Mouse (Mus musculus) heart, postnatal 0 days (tissue): ENCODE measurements around the gene Gm10130. TPM values are rescaled to one million over a fixed set of nuclear protein-coding genes. Genes with fewer than 3 reads are reported as not detected.
"Not testable (repeated sequence)": the region's sequence is repeated elsewhere in the genome, so short reads cannot be mapped to it uniquely, and the experiment has no call there.

ENCODE experiments used
- ATAC-seq: fragments of 200-750 bp; cut with Nextera tagmentation; 2 replicates; pipeline ENCODE4 v1.8.0; 2017; ENCODE audit warnings: low read depth, moderate number of reproducible peaks, moderate library complexity; ENCODE audit not compliant: insufficient read depth
- DNase-seq: peaks from one replicate; pipeline ENCODE4 v3.0.0-alpha.2; 2016; ENCODE audit warnings: low spot score
- H3K27ac ChIP-seq: fragments of 300-500 bp; sonication (generic); 2 replicates; pipeline ENCODE4 v1.5.1; 2014; ENCODE audit warnings: low read depth, mild to moderate bottlenecking
- H3K27me3 ChIP-seq: fragments of 300-500 bp; sonication (generic); 2 replicates; pipeline ENCODE4 v1.6.1; 2014; ENCODE audit warnings: low read length, mixed read lengths; ENCODE audit not compliant: control insufficient read depth, insufficient read depth
- H3K36me3 ChIP-seq: fragments of 300-500 bp; sonication (generic); replicated peaks from 2 replicates; pipeline ENCODE4 v1.6.1; 2014; ENCODE audit warnings: low read length, mixed read lengths; ENCODE audit not compliant: control insufficient read depth, insufficient read depth
- H3K4me1 ChIP-seq: fragments of 300-500 bp; sonication (generic); 2 replicates; pipeline ENCODE4 v1.6.1; 2014; ENCODE audit warnings: antibody characterized with exemption; ENCODE audit not compliant: control insufficient read depth, insufficient read depth
- H3K4me2 ChIP-seq: fragments of 300-500 bp; sonication (generic); 2 replicates; pipeline ENCODE4 v1.6.1; 2014; ENCODE audit warnings: low read depth, mild to moderate bottlenecking, low read length, moderate library complexity
- H3K4me3 ChIP-seq: fragments of 300-500 bp; sonication (generic); 2 replicates; pipeline ENCODE4 v1.5.1; 2014; ENCODE audit warnings: low read depth, low read length
- H3K9ac ChIP-seq: fragments of 300-500 bp; sonication (generic); replicated peaks from 2 replicates; pipeline ENCODE4 v1.6.1; 2014; ENCODE audit warnings: low read depth, low read length, mixed read lengths
- H3K9me3 ChIP-seq: fragments of 300-500 bp; sonication (generic); replicated peaks from 2 replicates; pipeline ENCODE4 v1.6.1; 2016; ENCODE audit warnings: low read length; ENCODE audit not compliant: control insufficient read depth
- CTCF ChIP-seq: IDR thresholded peaks from 2 replicates; pipeline ENCODE4 v1.5.1; 2016; ENCODE audit warnings: antibody characterized with exemption, control low read depth, low read depth
- EP300 ChIP-seq: IDR thresholded peaks from 2 replicates; pipeline ENCODE4 v1.6.1; 2016; ENCODE audit warnings: antibody characterized with exemption, low read depth
- WGBS: fragments of 180-500 bp; shearing (Covaris S2); extraction: QIAGEN DNeasy Blood & Tissue Kit; methylation state at CpG from one replicate; pipeline ENCODE4 v1.1.7; 2014; 5-methylcytosine and 5-hydroxymethylcytosine counted together
- polyA plus RNA-seq: library from polyadenylated mRNA; unstranded; fragments of >200 nt; fragmentation: Nextera tagmentation; extraction: Ambion mirVana; gene quantifications from 2 replicates; pipeline ENCODE4 v1.2.1, GENCODE M21; 2015
- total RNA-seq: library from RNA; depleted of rRNA; stranded (reverse); fragments of >200 nt; gene quantifications from 2 replicates; pipeline ENCODE4 v1.2.3, GENCODE M21; 2014; ENCODE audit warnings: low replicate concordance; rRNA removed

Gm10130 gene
- total RNA-seq, result not detected in 2 replicates
- 0.67 and 1.2 TPM in 2 replicates for polyA plus RNA-seq

DNA sequence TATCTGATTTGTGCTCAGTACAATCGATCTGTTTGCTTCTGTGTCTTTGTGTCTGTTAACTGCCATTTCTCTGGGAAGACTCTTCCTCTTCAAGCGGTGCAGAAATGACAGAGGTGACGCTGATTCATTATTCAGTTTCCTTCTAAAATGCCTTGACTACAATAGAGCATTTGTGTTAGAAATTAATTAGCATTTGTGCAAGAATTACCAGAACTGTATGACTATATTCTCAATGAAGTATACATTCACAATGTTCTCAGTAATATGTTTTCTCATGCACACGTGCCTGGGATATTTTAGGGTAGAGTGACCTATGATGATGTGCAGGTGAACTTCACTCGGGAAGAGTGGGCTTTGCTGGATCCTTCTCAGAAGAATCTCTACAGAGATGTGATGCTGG, at the start of gene Gm10130:
Gene Gm10130 (plus strand): TSS at position 301 of the 400 bp plus-strand sequence.
- Histone ChIP-seq H3K9me3 (peaks cover 38% of the 10 kb centered on the region), H3K27ac (no peak within 1 kb of the TSS), H3K4me1 (no peaks in the 10 kb centered on the region), H3K9ac (no peak within 1 kb of the TSS), H3K36me3 (peaks cover 30% of the 10 kb centered on the region), H3K4me3 (no peak within 1 kb of the TSS), H3K4me2 (no peak within 1 kb of the TSS), H3K27me3 (no peaks in the 10 kb centered on the region)
- no peak for TF ChIP-seq CTCF
- no peak for TF ChIP-seq EP300
- ATAC-seq, result no peak
- WGBS, result 91% methylated on average over 5 of the region's 5 CpGs
- no peak for DNase-seq

DNA sequence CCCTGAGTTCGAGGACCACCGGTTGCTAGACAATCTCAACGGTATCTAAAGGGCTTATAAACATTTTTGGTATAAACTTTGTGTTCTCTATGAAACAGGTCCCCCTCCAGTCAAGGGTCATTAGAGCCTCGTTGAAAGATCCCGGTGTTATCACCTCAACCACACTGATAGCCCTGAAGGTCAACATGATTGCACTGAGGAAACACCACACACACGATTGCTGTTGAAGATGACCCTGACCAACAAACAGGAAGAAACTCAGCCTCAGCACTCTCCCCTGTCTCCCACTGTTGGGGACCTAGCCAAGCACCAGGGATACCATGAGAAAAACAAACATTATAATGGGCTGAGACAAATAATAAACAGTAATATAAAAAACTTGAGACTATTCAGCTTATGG, 29.8 kb upstream of the Gm10130 start:
- 66% methylated on average over 6 of the region's 6 CpGs for WGBS
- H3K9ac ChIP-seq, result no peak overlapping the region
- H3K27ac ChIP-seq, result no peak overlapping the region
- TF ChIP-seq EP300, result no peak
- TF ChIP-seq CTCF, result no peak
- no peaks in the 10 kb centered on the region for H3K4me1 ChIP-seq
- ATAC-seq, result no peak
- H3K27me3 ChIP-seq, result no peaks in the 10 kb centered on the region
- DNase-seq, result no peak
- H3K4me3 ChIP-seq, result no peak overlapping the region
- H3K4me2 ChIP-seq, result no peak overlapping the region
- no peaks in the 10 kb centered on the region for H3K9me3 ChIP-seq
- H3K36me3 ChIP-seq, result no peaks in the 10 kb centered on the region

DNA sequence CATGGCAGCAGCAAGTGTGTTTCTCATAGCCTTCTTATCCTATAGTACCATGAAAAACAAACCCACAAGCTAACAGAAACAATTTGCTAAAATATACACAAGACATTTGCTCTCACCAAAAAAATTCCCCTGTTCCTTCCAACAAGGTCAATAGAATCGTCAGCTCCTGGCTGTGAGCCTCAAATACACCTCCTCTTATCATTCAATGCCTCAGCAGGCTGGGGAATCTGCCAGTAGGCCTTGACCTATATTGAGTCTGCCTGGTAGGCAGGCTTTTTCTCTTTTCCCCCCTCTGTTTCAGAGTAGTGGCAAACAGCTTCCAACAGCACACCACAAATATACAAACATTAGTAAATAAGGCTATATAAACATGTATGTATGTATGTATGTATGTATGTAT, 24.4 kb upstream of the Gm10130 start:
- Histone ChIP-seq H3K4me1 (no peaks in the 10 kb centered on the region), H3K9me3 (no peaks in the 10 kb centered on the region), H3K9ac (no peak overlapping the region), H3K36me3 (no peaks in the 10 kb centered on the region), H3K27me3 (no peaks in the 10 kb centered on the region), H3K4me2 (no peak overlapping the region), H3K27ac (no peak overlapping the region), H3K4me3 (no peak overlapping the region)
- ATAC-seq, result no peak
- no peak for DNase-seq
- no peak for TF ChIP-seq CTCF
- TF ChIP-seq EP300, result no peak
- 0% methylated on average over 1 of the region's 1 CpGs for WGBS

DNA sequence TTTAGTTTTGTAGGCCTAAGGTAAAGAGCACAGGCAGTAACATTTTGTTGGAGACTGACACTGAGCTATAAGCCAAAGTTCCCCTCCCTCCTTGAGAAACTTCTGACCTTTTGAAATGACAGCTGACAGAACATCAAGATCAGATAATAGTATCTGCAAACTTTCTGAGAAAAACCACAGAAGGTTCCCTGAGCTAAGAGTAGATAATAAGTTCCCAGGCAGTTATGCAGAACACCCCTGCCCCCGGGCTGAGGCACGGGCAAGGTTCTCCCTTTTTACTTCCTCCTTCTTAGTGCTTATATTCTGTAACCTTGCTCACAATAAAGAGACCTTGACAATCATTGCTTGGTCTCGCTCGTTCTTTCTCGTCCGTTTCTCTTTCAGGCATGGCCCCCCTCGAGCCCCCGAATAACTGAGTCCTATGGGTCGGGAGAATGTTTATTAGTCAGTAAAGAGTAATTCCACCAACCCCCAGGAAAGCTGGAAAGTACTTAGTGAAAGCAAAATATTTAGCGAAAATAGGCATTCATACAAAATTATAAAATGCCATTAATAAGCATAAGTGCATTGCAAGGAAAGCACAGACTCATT, 16.2 kb upstream of the Gm10130 start:
- ATAC-seq, result no peak
- H3K27ac ChIP-seq, result no peak overlapping the region
- no peaks in the 10 kb centered on the region for H3K4me1 ChIP-seq
- no peak overlapping the region for H3K4me3 ChIP-seq
- H3K36me3 ChIP-seq, result no peaks in the 10 kb centered on the region
- no peak overlapping the region for H3K4me2 ChIP-seq
- DNase-seq, result no peak
- 77% methylated on average over 10 of the region's 10 CpGs for WGBS
- H3K27me3 ChIP-seq, result no peaks in the 10 kb centered on the region
- no peak overlapping the region for H3K9ac ChIP-seq
- no peaks in the 10 kb centered on the region for H3K9me3 ChIP-seq
- TF ChIP-seq EP300, result no peak
- TF ChIP-seq CTCF, result no peak

DNA sequence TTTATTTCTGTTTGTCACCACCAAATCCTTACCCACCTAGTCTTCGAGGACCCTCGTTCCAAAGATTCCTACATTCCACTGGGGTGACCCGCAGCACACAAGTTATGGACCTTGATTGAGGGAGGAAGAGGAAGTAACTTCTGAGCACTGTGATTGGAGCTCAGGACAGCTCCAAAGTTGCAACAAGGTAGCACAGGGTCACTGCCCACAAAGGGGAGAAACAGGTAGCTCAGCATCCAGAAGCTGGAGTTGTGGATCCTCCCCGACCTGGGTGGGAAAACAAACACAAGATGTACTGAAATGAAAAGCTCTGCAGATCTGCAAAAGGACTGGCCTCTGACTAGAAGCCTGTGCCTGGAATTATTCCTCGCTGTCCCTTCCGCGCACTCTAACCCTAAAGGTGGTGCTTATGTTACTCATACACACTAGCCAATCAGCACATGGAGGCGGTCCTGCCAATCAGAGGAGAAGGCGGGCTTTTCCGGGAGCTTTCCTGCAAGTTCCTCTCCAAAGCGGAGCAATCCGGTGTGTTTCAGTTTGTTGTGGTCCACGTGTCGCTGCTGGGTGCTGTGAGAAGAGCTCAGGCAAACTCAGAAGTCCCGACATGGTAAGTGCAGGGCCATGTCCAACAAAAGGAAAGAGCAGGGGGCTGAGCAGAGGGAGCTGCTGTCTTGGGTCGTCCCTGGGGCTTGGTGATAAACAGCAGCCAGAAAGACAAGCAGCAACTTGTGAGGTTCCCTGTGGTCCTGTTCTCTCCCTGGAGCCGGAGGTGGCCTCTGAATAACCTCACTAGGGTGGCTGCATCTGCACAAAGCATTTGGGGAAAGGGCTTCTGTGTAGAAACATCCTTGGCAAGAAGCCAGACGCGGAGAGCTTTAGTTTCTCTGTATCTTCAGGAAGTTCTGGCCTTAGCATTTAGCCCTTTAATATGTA, 12.3 kb upstream of the Gm10130 start:
- H3K36me3 ChIP-seq, H3K27me3 ChIP-seq, H3K9me3 ChIP-seq, H3K4me1 ChIP-seq: not testable (repeated sequence)
- Histone ChIP-seq H3K4me3 (peak overlapping the region; percentile 59), H3K27ac (peak overlapping the region; percentile 80), H3K4me2 (peak overlapping the region; percentile 59), H3K9ac (peak overlapping the region; percentile 55)
- 9% methylated on average over 19 of the region's 19 CpGs for WGBS
- ATAC-seq (peak; percentile 98), DNase-seq (peak; percentile 85)
